Mouse (Mus musculus) liver, embryonic 14.5 days (tissue): ENCODE results near the gene Rpl6. TPM values are rescaled to one million over a fixed set of nuclear protein-coding genes. Genes with fewer than 3 reads are reported as not detected.

Experiments used
- ATAC-seq: fragments of 200-750 bp; cut with Nextera tagmentation; 2 replicates; pipeline ENCODE4 v1.8.0; 2017; ENCODE audit warnings: moderate number of reproducible peaks, mild to moderate bottlenecking, moderate library complexity; ENCODE audit not compliant: insufficient read depth
- DNase-seq, 3 experiments: peaks; one replicate each; pipeline ENCODE4 v3.0.0-alpha.2; 2012 to 2013; ENCODE audit warnings: low read depth in 3 of 3, low spot score in 3 of 3
- H3K27ac ChIP-seq: fragments of 300-500 bp; sonication (generic); 2 replicates; pipeline ENCODE4 v1.5.1; 2014; ENCODE audit warnings: moderate library complexity, mild to moderate bottlenecking, control low read depth, inconsistent platforms
- H3K27me3 ChIP-seq: fragments of 300-500 bp; sonication (generic); 2 replicates; pipeline ENCODE4 v1.6.1; 2014; ENCODE audit warnings: mild to moderate bottlenecking, low read length, moderate library complexity; ENCODE audit not compliant: control insufficient read depth, insufficient read depth
- H3K36me3 ChIP-seq: fragments of 300-500 bp; sonication (generic); replicated peaks from 2 replicates; pipeline ENCODE4 v1.6.1; 2014; ENCODE audit warnings: low read depth; ENCODE audit not compliant: control insufficient read depth, insufficient read depth
- H3K4me1 ChIP-seq, 2 experiments: fragments of 200-500 bp in 1 of 2; fragments of 300-500 bp in 1 of 2; sonication (generic) in 1 of 2; replicated peaks; 2 replicates each; pipeline ENCODE4 v1.6.1; 2012 to 2014; ENCODE audit warnings: antibody characterized with exemption in 1 of 2, inconsistent platforms in 1 of 2, low read length in 1 of 2; ENCODE audit not compliant: control insufficient read depth in 2 of 2, insufficient read depth in 2 of 2
- H3K4me2 ChIP-seq: fragments of 300-500 bp; sonication (generic); 2 replicates; pipeline ENCODE4 v1.6.1; 2014; ENCODE audit warnings: low read depth, mild to moderate bottlenecking, control low read depth, moderate library complexity
- H3K4me3 ChIP-seq, 2 experiments: fragments of 200-500 bp in 1 of 2; fragments of 300-500 bp in 1 of 2; sonication (generic) in 1 of 2; 2 replicates each; pipeline ENCODE4 v1.5.1; 2012 to 2014; ENCODE audit warnings: low read depth in 2 of 2, low read length in 2 of 2, mild to moderate bottlenecking in 2 of 2, control low read depth in 1 of 2, inconsistent platforms in 1 of 2, moderate library complexity in 1 of 2; ENCODE audit not compliant: insufficient read depth in 1 of 2
- H3K9ac ChIP-seq: fragments of 300-500 bp; sonication (generic); replicated peaks from 2 replicates; pipeline ENCODE4 v1.6.1; 2014; ENCODE audit warnings: mild to moderate bottlenecking, control low read depth, moderate library complexity
- H3K9me3 ChIP-seq: fragments of 300-500 bp; sonication (generic); 2 replicates; pipeline ENCODE4 v1.6.1; 2016; ENCODE audit warnings: low read length, mixed read lengths; ENCODE audit not compliant: control insufficient read depth
- CTCF ChIP-seq: IDR thresholded peaks from 2 replicates; pipeline ENCODE4 v1.5.1; 2016; ENCODE audit warnings: antibody characterized with exemption, low read depth, control low read depth
- EP300 ChIP-seq: IDR thresholded peaks from 2 replicates; pipeline ENCODE4 v1.6.1; 2016; ENCODE audit warnings: antibody characterized with exemption, low read depth
- WGBS: fragments of 180-500 bp; shearing (Covaris S2); extraction: QIAGEN DNeasy Blood & Tissue Kit; methylation state at CpG from one replicate; pipeline ENCODE4 v1.1.7; 2014; ENCODE audit not compliant: insufficient replicate concordance; 5-methylcytosine and 5-hydroxymethylcytosine counted together
- polyA plus RNA-seq, 2 experiments: library from polyadenylated mRNA; depleted of rRNA in 1 of 2; stranded (reverse) in 1 of 2; unstranded in 1 of 2; fragments of >200 nt; fragmentation: Nextera tagmentation in 1 of 2; extraction: Ambion mirVana in 1 of 2; gene quantifications; 2 replicates each; pipeline versions ENCODE4 v1.2.1 to v1.2.3; 2012 to 2014

The Rpl6 gene
- polyA plus RNA-seq, 2 experiments: 477 to 658 TPM

DNA sequence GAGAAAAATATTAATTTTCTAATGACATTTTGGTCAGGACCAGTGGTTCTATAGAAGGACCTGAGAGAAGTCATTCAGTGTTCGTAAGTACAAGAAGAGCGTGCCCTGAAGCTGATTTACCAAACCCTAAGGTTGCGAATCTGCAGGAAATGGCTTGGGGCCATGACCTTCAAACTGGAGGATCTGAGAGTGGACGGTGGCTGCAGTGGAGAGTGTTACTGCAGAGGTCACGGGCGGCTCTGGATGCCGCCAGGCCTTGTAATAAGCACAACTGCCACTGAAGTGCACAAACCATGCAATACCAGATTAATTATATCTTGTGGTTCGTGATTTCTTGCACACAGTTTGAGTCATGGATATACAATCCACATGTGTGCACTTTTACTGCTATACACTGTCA lies 47.5 kb downstream of the Rpl6 start:
- peaks cover 50% of the 10 kb centered on the region for H3K36me3 ChIP-seq
- DNase-seq: no peak
- no peak overlapping the region for H3K9ac ChIP-seq
- TF ChIP-seq EP300 (no peak), CTCF (no peak)
- no peak for ATAC-seq
- no peak overlapping the region for H3K27ac ChIP-seq
- H3K27me3 ChIP-seq: no peaks in the 10 kb centered on the region
- no peaks in the 10 kb centered on the region for H3K9me3 ChIP-seq
- H3K4me3 ChIP-seq: no peak overlapping the region
- 76% methylated on average over 8 of the region's 8 CpGs for WGBS
- peaks cover 37 to 43% of the 10 kb centered on the region in 2 experiments for H3K4me1 ChIP-seq
- H3K4me2 ChIP-seq: no peak overlapping the region

DNA sequence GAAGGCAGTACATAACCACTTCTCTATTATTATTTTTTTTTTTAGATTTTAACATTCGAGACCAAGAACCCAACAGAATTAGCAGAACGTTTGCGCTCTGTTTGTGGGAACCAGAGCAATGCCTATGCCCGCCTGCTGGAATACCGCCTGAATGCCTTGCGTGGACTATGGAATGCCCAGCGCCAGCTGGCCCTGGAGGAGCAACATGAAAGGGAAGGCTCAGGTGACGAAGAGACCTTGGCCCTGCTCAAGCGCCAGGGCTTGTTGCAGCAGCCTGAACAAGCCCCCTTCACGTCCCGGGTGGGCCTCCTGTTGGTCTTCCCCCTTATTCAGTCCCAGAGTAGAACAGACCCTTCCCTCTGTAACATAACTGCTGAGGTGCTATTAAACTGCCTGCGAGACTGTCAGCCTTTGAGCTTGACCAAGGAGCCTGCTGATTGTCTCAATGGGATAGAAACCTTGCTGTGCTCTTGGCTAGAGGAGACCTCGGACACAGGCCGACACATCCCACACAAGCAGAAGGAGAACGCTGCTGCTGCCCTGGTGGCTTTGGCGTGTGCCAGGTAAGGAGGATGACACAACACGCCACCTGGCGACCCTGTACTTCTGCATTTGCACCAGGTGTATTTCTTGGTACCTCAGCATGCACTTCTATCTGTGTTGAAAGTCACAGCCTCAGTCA lies 49.7 kb downstream of the Rpl6 start:
- peaks cover 17 to 25% of the 10 kb centered on the region in 2 experiments for H3K4me1 ChIP-seq
- no peak overlapping the region for H3K9ac ChIP-seq
- ATAC-seq (no peak), DNase-seq (no peak)
- no peak overlapping the region for H3K4me2 ChIP-seq
- H3K27me3 ChIP-seq: no peaks in the 10 kb centered on the region
- H3K27ac ChIP-seq: no peak overlapping the region
- H3K4me3 ChIP-seq: no peak overlapping the region
- peaks cover 64% of the 10 kb centered on the region for H3K36me3 ChIP-seq
- no peaks in the 10 kb centered on the region for H3K9me3 ChIP-seq
- 90% methylated on average over 18 of the region's 18 CpGs for WGBS
- TF ChIP-seq CTCF (no peak), EP300 (no peak)

DNA sequence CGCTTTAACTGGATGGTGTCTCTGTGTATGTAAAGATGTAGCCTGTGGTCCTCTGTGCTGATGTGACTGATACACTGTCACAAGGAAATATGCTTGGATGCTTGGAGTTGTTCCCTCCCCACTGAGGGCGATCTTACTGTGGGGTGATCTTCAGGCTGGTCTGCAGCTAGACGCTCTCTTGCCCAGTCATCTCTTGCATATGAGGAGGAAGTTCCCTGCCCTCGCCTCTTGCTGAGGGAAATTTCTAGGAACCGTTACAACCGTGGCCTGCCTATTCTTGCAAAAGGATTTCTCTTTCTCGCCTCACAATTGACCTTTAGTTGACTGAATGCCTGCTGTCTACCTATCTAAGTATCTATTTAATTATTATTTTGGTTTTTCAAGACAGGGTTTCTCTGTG lies 50.7 kb downstream of the Rpl6 start:
- Histone ChIP-seq H3K4me1 (peaks cover 8 to 15% of the 10 kb centered on the region in 2 experiments), H3K27me3 (no peaks in the 10 kb centered on the region)

More for the DNA sequence above, 50.7 kb downstream of the Rpl6 start:
- TF ChIP-seq EP300: no peak
- no peak for TF ChIP-seq CTCF
- Histone ChIP-seq H3K4me2 (no peak overlapping the region), H3K36me3 (peaks cover 72% of the 10 kb centered on the region), H3K9me3 (no peaks in the 10 kb centered on the region), H3K27ac (no peak overlapping the region), H3K9ac (no peak overlapping the region), H3K4me3 (no peak overlapping the region)
- DNase-seq (no peak), ATAC-seq (no peak)
- 78% methylated on average over 7 of the region's 7 CpGs for WGBS

Other genes starting within 250 kb of the Rpl6 start
- 0.03 TPM in 1 of 2 replicates, not detected in the other for gene Rph3a, start 194.4 kb upstream of the Rpl6 start, polyA plus RNA-seq (2012; rRNA removed)
- gene Rph3a, start 194.4 kb upstream of the Rpl6 start, polyA plus RNA-seq (2014; fragmentation: Nextera tagmentation; extraction: Ambion mirVana): not detected in 2 replicates
- gene Ptpn11, start 13.1 kb upstream of the Rpl6 start, polyA plus RNA-seq (2012; rRNA removed): 10.4 and 13.7 TPM in 2 replicates
- gene Ptpn11, start 13.1 kb upstream of the Rpl6 start, polyA plus RNA-seq (2014; fragmentation: Nextera tagmentation; extraction: Ambion mirVana): 10.0 and 11.5 TPM in 2 replicates
- gene Hectd4, start 15.7 kb downstream of the Rpl6 start, polyA plus RNA-seq (2012; rRNA removed): 15.8 and 16.1 TPM in 2 replicates
- 11.1 and 11.2 TPM in 2 replicates for gene Hectd4, start 15.7 kb downstream of the Rpl6 start, polyA plus RNA-seq (2014; fragmentation: Nextera tagmentation; extraction: Ambion mirVana)
- gene Trafd1, start 181.2 kb downstream of the Rpl6 start, polyA plus RNA-seq (2012; rRNA removed): 17.8 and 18.4 TPM in 2 replicates
- gene Trafd1, start 181.2 kb downstream of the Rpl6 start, polyA plus RNA-seq (2014; fragmentation: Nextera tagmentation; extraction: Ambion mirVana): 16.6 and 17.1 TPM in 2 replicates
- 6.2 and 8.8 TPM in 2 replicates for gene Naa25, start 193.5 kb downstream of the Rpl6 start, polyA plus RNA-seq (2012; rRNA removed)
- 18.5 and 23.6 TPM in 2 replicates for gene Naa25, start 193.5 kb downstream of the Rpl6 start, polyA plus RNA-seq (2014; fragmentation: Nextera tagmentation; extraction: Ambion mirVana)
- 0.46 and 0.69 TPM in 2 replicates for gene Tmem116, start 247.4 kb downstream of the Rpl6 start, polyA plus RNA-seq (2012; rRNA removed)
- gene Tmem116, start 247.4 kb downstream of the Rpl6 start, polyA plus RNA-seq (2014; fragmentation: Nextera tagmentation; extraction: Ambion mirVana): 0.57 and 1.0 TPM in 2 replicates
- gene Erp29, start 248.0 kb downstream of the Rpl6 start, polyA plus RNA-seq (2012; rRNA removed): 26.4 and 63.7 TPM in 2 replicates
- 74.9 and 82.1 TPM in 2 replicates for gene Erp29, start 248.0 kb downstream of the Rpl6 start, polyA plus RNA-seq (2014; fragmentation: Nextera tagmentation; extraction: Ambion mirVana)